Mouse (Mus musculus) embryonic facial prominence, embryonic 15.5 days (tissue): Measurements from ENCODE around the gene Dusp6. TPM values are rescaled to one million over a fixed set of nuclear protein-coding genes. Genes with fewer than 3 reads are reported as not detected.

ENCODE experiments used
- ATAC-seq: fragments of 200-750 bp; cut with Nextera tagmentation; 2 replicates; pipeline ENCODE4 v1.8.0; 2017; ENCODE audit warnings: low read depth, moderate TSS enrichment; ENCODE audit not compliant: insufficient number of reproducible peaks, low FRiP score, low TSS enrichment
- H3K27ac ChIP-seq: fragments of 300-500 bp; sonication (generic); replicated peaks from 2 replicates; pipeline ENCODE4 v1.5.1; 2015; ENCODE audit warnings: mild to moderate bottlenecking, inconsistent platforms
- H3K27me3 ChIP-seq: fragments of 300-500 bp; sonication (generic); 2 replicates; pipeline ENCODE4 v1.6.1; 2015; ENCODE audit warnings: inconsistent platforms
- H3K36me3 ChIP-seq: fragments of 300-500 bp; sonication (generic); 2 replicates; pipeline ENCODE4 v1.6.1; 2015; ENCODE audit warnings: mild to moderate bottlenecking, inconsistent platforms
- H3K4me1 ChIP-seq: fragments of 300-500 bp; sonication (generic); 2 replicates; pipeline ENCODE4 v1.6.1; 2015; ENCODE audit warnings: inconsistent platforms
- H3K4me2 ChIP-seq: fragments of 300-500 bp; sonication (generic); replicated peaks from 2 replicates; pipeline ENCODE4 v1.6.1; 2015; ENCODE audit warnings: mild to moderate bottlenecking, inconsistent platforms
- H3K4me3 ChIP-seq: fragments of 300-500 bp; sonication (generic); replicated peaks from 2 replicates; pipeline ENCODE4 v1.5.1; 2015; ENCODE audit warnings: mild to moderate bottlenecking, inconsistent platforms
- H3K9ac ChIP-seq: fragments of 300-500 bp; sonication (generic); 2 replicates; pipeline ENCODE4 v1.6.1; 2015; ENCODE audit warnings: inconsistent platforms
- H3K9me3 ChIP-seq: fragments of 300-500 bp; sonication (generic); replicated peaks from 2 replicates; pipeline ENCODE4 v1.6.1; 2016; ENCODE audit warnings: inconsistent platforms
- WGBS: fragments of 180-500 bp; shearing (Covaris S2); methylation state at CpG from one replicate; pipeline ENCODE4 v1.1.7; 2015; 5-methylcytosine and 5-hydroxymethylcytosine counted together
- polyA plus RNA-seq: library from polyadenylated mRNA; unstranded; fragments of >200 nt; fragmentation: Nextera tagmentation; extraction: Ambion mirVana; gene quantifications from 2 replicates; pipeline ENCODE4 v1.2.1, GENCODE M21; 2015

The Dusp6 gene
- polyA plus RNA-seq, 1 experiment from 2014 or later: 65.2 TPM

- 0 out of 2 replicates have a peak, but pooled peaks cover 5% of the 10 kb centered on the region for H3K4me1 ChIP-seq
- no peak overlapping the region for H3K9ac ChIP-seq
- H3K27ac ChIP-seq: no peak overlapping the region
- no peak overlapping the region for H3K4me2 ChIP-seq
- peak; percentile 24; the same call in 1 of the 2 replicates for ATAC-seq
- no peaks in the 10 kb centered on the region for H3K27me3 ChIP-seq
- 78% methylated on average over 10 of the region's 10 CpGs for WGBS
- H3K4me3 ChIP-seq: no peak overlapping the region
- H3K36me3 ChIP-seq: no peaks in the 10 kb centered on the region
- H3K9me3 ChIP-seq: no peaks in the 10 kb centered on the region
Measured at GRCm38 (mm10) chr10:99283981-99284385, 21.0 kb downstream of the Dusp6 start.

DNA sequence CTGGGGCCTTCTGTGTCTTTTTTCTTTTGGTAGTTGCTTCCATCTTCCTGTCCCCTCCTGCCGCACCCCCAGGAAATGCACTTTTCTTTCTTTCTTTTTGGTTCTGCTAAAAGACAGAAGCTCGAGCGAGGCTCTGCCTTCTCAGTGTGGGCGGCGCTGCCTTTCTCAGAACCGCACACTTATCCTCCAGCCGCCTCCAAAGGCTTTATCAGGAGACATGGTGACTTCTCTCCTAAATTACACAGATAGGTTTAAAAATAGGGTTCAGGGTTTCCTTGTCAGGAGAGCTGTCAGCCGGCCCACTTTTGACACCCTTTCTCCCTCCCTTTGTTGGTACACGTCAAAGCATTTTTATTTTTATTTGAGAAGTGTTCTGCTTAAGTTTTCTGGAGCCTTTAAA, 21.9 kb downstream of the Dusp6 start:
- ATAC-seq: no peak
- WGBS: 70% methylated on average over 9 of the region's 9 CpGs
- Histone ChIP-seq H3K36me3 (no peaks in the 10 kb centered on the region), H3K27ac (no peak overlapping the region), H3K9me3 (no peaks in the 10 kb centered on the region), H3K4me2 (no peak overlapping the region), H3K27me3 (no peaks in the 10 kb centered on the region), H3K9ac (no peak overlapping the region), H3K4me1 (0 out of 2 replicates have a peak, but pooled peaks cover 9% of the 10 kb centered on the region), H3K4me3 (no peak overlapping the region)

DNA sequence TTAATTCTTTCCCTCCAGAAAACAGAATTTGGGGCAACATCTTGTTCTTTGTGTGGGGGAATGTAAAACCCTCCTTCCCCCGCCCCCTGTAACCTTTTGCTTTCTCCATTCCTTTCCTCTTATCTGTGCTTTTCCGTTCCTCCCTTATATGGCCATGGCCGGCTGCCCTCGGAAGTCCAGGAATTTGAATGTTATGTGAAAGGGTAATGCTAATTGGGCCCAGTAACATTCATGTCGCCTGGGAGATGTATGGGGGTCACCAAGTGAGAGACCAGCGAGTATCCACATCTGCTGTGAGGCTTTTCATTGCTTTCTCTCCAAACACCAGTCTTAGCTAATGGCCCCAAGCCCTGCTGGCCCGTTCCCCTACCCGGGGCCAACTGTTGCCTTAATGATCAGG, 22.7 kb downstream of the Dusp6 start:
- Histone ChIP-seq H3K27me3 (no peaks in the 10 kb centered on the region), H3K9ac (no peak overlapping the region), H3K4me1 (0 out of 2 replicates have a peak, but pooled peaks cover 9% of the 10 kb centered on the region), H3K4me3 (no peak overlapping the region), H3K36me3 (no peaks in the 10 kb centered on the region), H3K4me2 (no peak overlapping the region), H3K27ac (no peak overlapping the region), H3K9me3 (no peaks in the 10 kb centered on the region)
- no peak for ATAC-seq
- WGBS: 42% methylated on average over 8 of the region's 8 CpGs

DNA sequence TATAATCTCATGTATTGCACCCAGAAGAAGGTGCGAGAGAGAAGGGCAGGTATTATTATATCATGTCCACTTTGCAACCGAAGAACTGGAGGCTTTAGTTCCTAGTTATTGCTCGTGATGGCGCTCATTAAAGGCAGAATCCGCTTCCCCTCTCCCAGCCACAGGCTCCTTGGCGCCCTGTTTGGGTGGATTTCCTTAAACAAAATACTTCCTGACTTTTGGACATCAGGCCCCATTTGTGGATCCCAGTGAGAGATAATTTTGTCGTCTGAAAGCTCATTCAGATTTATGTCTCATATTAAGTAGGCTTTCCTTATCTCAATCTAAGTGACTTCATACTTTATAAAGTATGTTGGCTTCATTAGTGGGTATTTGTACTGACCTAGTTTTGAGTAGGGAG, 23.2 kb downstream of the Dusp6 start:
- no peak overlapping the region for H3K27ac ChIP-seq

GRCm38 (mm10) chr10:99286787-99287186, 23.8 kb downstream of the Dusp6 start:
- Histone ChIP-seq H3K36me3 (no peaks in the 10 kb centered on the region), H3K27ac (no peak overlapping the region), H3K9ac (no peak overlapping the region), H3K4me3 (no peak overlapping the region), H3K27me3 (no peaks in the 10 kb centered on the region), H3K4me1 (0 out of 2 replicates have a peak, but pooled peaks cover 9% of the 10 kb centered on the region), H3K9me3 (no peaks in the 10 kb centered on the region), H3K4me2 (peak overlapping the region; percentile 19; the same call in 1 of the 2 replicates)
- WGBS: 18% methylated on average over 17 of the region's 17 CpGs
- ATAC-seq: no peak

More for the DNA sequence above, 23.2 kb downstream of the Dusp6 start:
- no peaks in the 10 kb centered on the region for H3K36me3 ChIP-seq
- no peaks in the 10 kb centered on the region for H3K9me3 ChIP-seq
- no peak overlapping the region for H3K4me3 ChIP-seq
- no peak overlapping the region for H3K9ac ChIP-seq
- no peaks in the 10 kb centered on the region for H3K27me3 ChIP-seq
- no peak for ATAC-seq
- H3K4me1 ChIP-seq: 0 out of 2 replicates have a peak, but pooled peaks cover 9% of the 10 kb centered on the region
- WGBS: 66% methylated on average over 7 of the region's 7 CpGs
- H3K4me2 ChIP-seq: no peak overlapping the region

DNA sequence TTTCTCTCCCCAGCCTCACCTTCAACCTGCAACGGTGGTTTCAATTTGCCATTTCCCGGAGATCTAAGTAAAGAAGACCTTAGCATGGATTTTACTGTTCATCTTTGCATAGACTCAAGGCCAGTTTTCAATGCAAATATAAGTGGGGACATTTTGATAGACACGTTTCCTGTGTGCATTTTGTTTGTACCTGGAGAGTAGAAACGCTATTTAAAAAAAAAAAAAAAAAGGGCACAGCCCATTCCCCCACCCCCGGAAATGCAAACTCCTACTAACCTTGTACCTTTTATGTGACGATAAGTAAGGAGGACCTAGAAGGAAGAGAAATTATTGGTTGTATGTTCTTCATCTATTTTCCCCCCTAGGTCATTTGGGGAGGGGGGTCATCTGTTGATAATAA, 24.2 kb downstream of the Dusp6 start:
- no peak for ATAC-seq
- WGBS: 45% methylated on average over 6 of the region's 6 CpGs
- Histone ChIP-seq H3K4me3 (no peak overlapping the region), H3K27me3 (no peaks in the 10 kb centered on the region), H3K9me3 (no peaks in the 10 kb centered on the region), H3K4me2 (peak overlapping the region; percentile 19; the same call in 1 of the 2 replicates), H3K27ac (no peak overlapping the region), H3K36me3 (no peaks in the 10 kb centered on the region), H3K4me1 (0 out of 2 replicates have a peak, but pooled peaks cover 9% of the 10 kb centered on the region), H3K9ac (no peak overlapping the region)

GRCm38 (mm10) chr10:99289176-99289575, 26.1 kb downstream of the Dusp6 start:
- Histone ChIP-seq H3K9me3 (no peaks in the 10 kb centered on the region), H3K9ac (no peak overlapping the region), H3K27me3 (no peaks in the 10 kb centered on the region), H3K27ac (no peak overlapping the region), H3K36me3 (no peaks in the 10 kb centered on the region), H3K4me1 (0 out of 2 replicates have a peak, but pooled peaks cover 9% of the 10 kb centered on the region), H3K4me2 (no peak overlapping the region), H3K4me3 (no peak overlapping the region)
- WGBS: 58% methylated on average over 5 of the region's 5 CpGs
- no peak for ATAC-seq

- Histone ChIP-seq H3K36me3 (no peaks in the 10 kb centered on the region), H3K4me1 (0 out of 2 replicates have a peak, but pooled peaks cover 5% of the 10 kb centered on the region), H3K27ac (no peak overlapping the region), H3K27me3 (no peaks in the 10 kb centered on the region), H3K9me3 (no peaks in the 10 kb centered on the region), H3K4me3 (no peak overlapping the region), H3K9ac (no peak overlapping the region), H3K4me2 (no peak overlapping the region)
- WGBS: 88% methylated on average over 3 of the region's 3 CpGs
- no peak for ATAC-seq
Measured at GRCm38 (mm10) chr10:99293111-99293640, 30.1 kb downstream of the Dusp6 start.

GRCm38 (mm10) chr10:99297721-99298120, 34.7 kb downstream of the Dusp6 start:
- no peak for ATAC-seq
- Histone ChIP-seq H3K27ac (no peak overlapping the region), H3K9me3 (no peaks in the 10 kb centered on the region), H3K4me2 (no peak overlapping the region), H3K4me3 (no peak overlapping the region), H3K36me3 (no peaks in the 10 kb centered on the region), H3K9ac (no peak overlapping the region), H3K27me3 (no peaks in the 10 kb centered on the region), H3K4me1 (peaks cover 6% of the 10 kb centered on the region; the same call in 1 of the 2 replicates)
- 68% methylated on average over 3 of the region's 3 CpGs for WGBS

- Histone ChIP-seq H3K36me3 (no peaks in the 10 kb centered on the region), H3K9me3 (no peaks in the 10 kb centered on the region), H3K4me3 (no peak overlapping the region), H3K4me1 (peaks cover 6% of the 10 kb centered on the region; the same call in 1 of the 2 replicates), H3K27me3 (no peaks in the 10 kb centered on the region), H3K9ac (no peak overlapping the region), H3K27ac (no peak overlapping the region), H3K4me2 (no peak overlapping the region)
- no peak for ATAC-seq
- WGBS: 31% methylated on average over 18 of the region's 18 CpGs
Measured at GRCm38 (mm10) chr10:99298328-99299295, 35.6 kb downstream of the Dusp6 start.

DNA sequence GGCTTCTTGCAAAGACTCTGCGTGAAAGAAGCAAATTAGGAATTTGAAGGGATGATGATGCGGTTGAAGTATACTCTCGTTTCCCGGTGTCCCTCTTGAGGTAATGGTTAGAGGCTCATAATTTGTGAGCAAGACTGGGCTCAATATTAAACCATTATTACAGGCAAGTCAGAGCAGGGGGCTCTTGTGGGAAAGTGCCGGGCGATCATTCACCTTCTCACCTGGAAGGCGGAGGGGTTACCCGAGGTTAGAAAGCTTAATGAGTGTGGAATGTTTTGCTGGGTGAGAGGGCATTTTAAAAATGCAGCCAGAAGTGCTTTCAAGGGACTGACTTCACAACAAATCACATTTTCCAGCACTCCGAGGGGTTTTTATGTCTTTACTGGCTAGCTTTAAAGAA, 36.3 kb downstream of the Dusp6 start:
- ATAC-seq: no peak
- Histone ChIP-seq H3K36me3 (no peaks in the 10 kb centered on the region), H3K9me3 (no peaks in the 10 kb centered on the region), H3K27ac (no peak overlapping the region), H3K4me3 (no peak overlapping the region), H3K4me2 (no peak overlapping the region), H3K4me1 (peaks cover 6% of the 10 kb centered on the region; the same call in 1 of the 2 replicates), H3K27me3 (no peaks in the 10 kb centered on the region), H3K9ac (no peak overlapping the region)
- 34% methylated on average over 9 of the region's 9 CpGs for WGBS
